Mouse (Mus musculus) heart, postnatal 0 days (tissue): ENCODE measurements around the gene AW011738. TPM values are rescaled to one million over a fixed set of nuclear protein-coding genes. Genes with fewer than 3 reads are reported as not detected.

Experiments used
- ATAC-seq: fragments of 200-750 bp; cut with Nextera tagmentation; 2 replicates; pipeline ENCODE4 v1.8.0; 2017; ENCODE audit warnings: low read depth, moderate number of reproducible peaks, moderate library complexity; ENCODE audit not compliant: insufficient read depth
- DNase-seq: peaks from one replicate; pipeline ENCODE4 v3.0.0-alpha.2; 2016; ENCODE audit warnings: low spot score
- H3K27ac ChIP-seq: fragments of 300-500 bp; sonication (generic); 2 replicates; pipeline ENCODE4 v1.5.1; 2014; ENCODE audit warnings: low read depth, mild to moderate bottlenecking
- H3K27me3 ChIP-seq: fragments of 300-500 bp; sonication (generic); 2 replicates; pipeline ENCODE4 v1.6.1; 2014; ENCODE audit warnings: low read length, mixed read lengths; ENCODE audit not compliant: control insufficient read depth, insufficient read depth
- H3K36me3 ChIP-seq: fragments of 300-500 bp; sonication (generic); replicated peaks from 2 replicates; pipeline ENCODE4 v1.6.1; 2014; ENCODE audit warnings: low read length, mixed read lengths; ENCODE audit not compliant: control insufficient read depth, insufficient read depth
- H3K4me1 ChIP-seq: fragments of 300-500 bp; sonication (generic); 2 replicates; pipeline ENCODE4 v1.6.1; 2014; ENCODE audit warnings: antibody characterized with exemption; ENCODE audit not compliant: control insufficient read depth, insufficient read depth
- H3K4me2 ChIP-seq: fragments of 300-500 bp; sonication (generic); 2 replicates; pipeline ENCODE4 v1.6.1; 2014; ENCODE audit warnings: low read depth, mild to moderate bottlenecking, low read length, moderate library complexity
- H3K4me3 ChIP-seq: fragments of 300-500 bp; sonication (generic); 2 replicates; pipeline ENCODE4 v1.5.1; 2014; ENCODE audit warnings: low read depth, low read length
- H3K9ac ChIP-seq: fragments of 300-500 bp; sonication (generic); replicated peaks from 2 replicates; pipeline ENCODE4 v1.6.1; 2014; ENCODE audit warnings: low read depth, low read length, mixed read lengths
- H3K9me3 ChIP-seq: fragments of 300-500 bp; sonication (generic); replicated peaks from 2 replicates; pipeline ENCODE4 v1.6.1; 2016; ENCODE audit warnings: low read length; ENCODE audit not compliant: control insufficient read depth
- CTCF ChIP-seq: IDR thresholded peaks from 2 replicates; pipeline ENCODE4 v1.5.1; 2016; ENCODE audit warnings: antibody characterized with exemption, control low read depth, low read depth
- EP300 ChIP-seq: IDR thresholded peaks from 2 replicates; pipeline ENCODE4 v1.6.1; 2016; ENCODE audit warnings: antibody characterized with exemption, low read depth
- WGBS: fragments of 180-500 bp; shearing (Covaris S2); extraction: QIAGEN DNeasy Blood & Tissue Kit; methylation state at CpG from one replicate; pipeline ENCODE4 v1.1.7; 2014; 5-methylcytosine and 5-hydroxymethylcytosine counted together
- polyA plus RNA-seq: library from polyadenylated mRNA; unstranded; fragments of >200 nt; fragmentation: Nextera tagmentation; extraction: Ambion mirVana; gene quantifications from 2 replicates; pipeline ENCODE4 v1.2.1, GENCODE M21; 2015
- total RNA-seq: library from RNA; depleted of rRNA; stranded (reverse); fragments of >200 nt; gene quantifications from 2 replicates; pipeline ENCODE4 v1.2.3, GENCODE M21; 2014; ENCODE audit warnings: low replicate concordance

The AW011738 gene
- total and polyA plus RNA-seq, 2 experiments from 2014 or later = 3.4 to 6.0 TPM

DNA sequence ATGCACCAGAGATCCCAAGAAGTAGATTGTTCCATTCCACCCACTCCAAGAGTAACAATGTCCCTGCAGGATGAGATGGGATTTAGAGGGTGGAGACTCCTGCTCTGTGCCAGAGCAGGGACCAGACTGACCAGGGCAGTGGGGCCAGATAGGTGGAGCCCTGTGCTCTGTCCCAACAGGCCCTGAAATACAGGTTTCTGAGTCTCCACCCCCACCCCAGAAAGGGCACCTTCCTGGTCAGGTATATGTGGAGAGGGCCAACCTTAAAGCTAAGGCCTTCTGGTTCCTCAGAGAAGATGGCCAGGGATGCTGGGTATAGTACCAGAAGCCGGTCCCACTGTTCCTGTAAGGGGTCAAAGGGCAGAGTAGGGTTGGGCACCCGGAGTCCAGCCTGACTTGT is 21.2 kb downstream of the AW011738 start:
- no peak for ATAC-seq
- no peak overlapping the region for H3K27ac ChIP-seq
- peaks cover 44% of the 10 kb centered on the region; the same call in 1 of the 2 replicates for H3K36me3 ChIP-seq
- no peak overlapping the region for H3K4me2 ChIP-seq
- TF ChIP-seq EP300 (no peak), CTCF (no peak)
- WGBS = 72% methylated on average over 2 of the region's 2 CpGs
- peaks cover 10% of the 10 kb centered on the region for H3K4me1 ChIP-seq
- no peaks in the 10 kb centered on the region for H3K9me3 ChIP-seq
- no peaks in the 10 kb centered on the region for H3K27me3 ChIP-seq
- DNase-seq = no peak
- H3K4me3 ChIP-seq = no peak overlapping the region
- H3K9ac ChIP-seq = no peak overlapping the region

DNA sequence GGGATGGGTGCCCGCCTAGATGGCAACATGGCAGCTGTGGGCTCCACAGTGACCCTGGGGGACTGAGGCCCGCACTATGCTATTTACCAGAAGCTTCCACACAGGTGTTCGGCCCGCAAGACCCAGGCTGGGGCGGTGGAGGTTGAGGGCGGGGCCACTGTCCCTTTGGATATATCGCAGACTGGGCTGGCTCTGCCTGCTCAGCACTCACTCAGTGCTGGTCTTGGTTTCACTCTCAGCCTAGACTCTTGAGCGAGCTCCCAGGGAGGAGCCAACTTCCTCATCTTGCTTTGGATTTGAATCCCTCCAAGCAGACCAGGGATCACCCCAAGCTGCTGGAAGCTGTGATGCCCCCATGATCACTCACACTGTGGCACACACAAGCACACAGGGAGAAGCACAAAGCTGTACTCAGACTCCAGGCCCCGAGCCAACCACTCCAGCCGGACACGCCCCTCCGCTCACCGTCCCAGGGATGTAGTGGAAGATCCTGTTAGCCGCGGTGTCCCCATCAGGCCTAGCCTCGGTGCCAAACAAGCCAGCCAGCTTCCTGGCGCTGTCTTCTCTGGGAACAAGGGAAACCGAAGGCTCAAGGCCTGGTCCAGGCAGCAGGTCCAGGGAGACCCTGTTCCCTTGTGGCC is 24.8 kb downstream of the AW011738 start:
- TF ChIP-seq CTCF (no peak), EP300 (no peak)
- H3K9ac ChIP-seq = no peak overlapping the region
- peak; percentile 40; the same call in 1 of the 2 replicates for ATAC-seq
- peak overlapping the region; percentile 20; the same call in 1 of the 2 replicates for H3K4me2 ChIP-seq
- peaks cover 9% of the 10 kb centered on the region for H3K4me1 ChIP-seq
- WGBS = 32% methylated on average over 18 of the region's 18 CpGs
- no peaks in the 10 kb centered on the region for H3K27me3 ChIP-seq
- no peak overlapping the region for H3K4me3 ChIP-seq
- no peak overlapping the region for H3K27ac ChIP-seq
- no peak for DNase-seq
- H3K9me3 ChIP-seq = no peaks in the 10 kb centered on the region
- H3K36me3 ChIP-seq = peaks cover 46% of the 10 kb centered on the region

DNA sequence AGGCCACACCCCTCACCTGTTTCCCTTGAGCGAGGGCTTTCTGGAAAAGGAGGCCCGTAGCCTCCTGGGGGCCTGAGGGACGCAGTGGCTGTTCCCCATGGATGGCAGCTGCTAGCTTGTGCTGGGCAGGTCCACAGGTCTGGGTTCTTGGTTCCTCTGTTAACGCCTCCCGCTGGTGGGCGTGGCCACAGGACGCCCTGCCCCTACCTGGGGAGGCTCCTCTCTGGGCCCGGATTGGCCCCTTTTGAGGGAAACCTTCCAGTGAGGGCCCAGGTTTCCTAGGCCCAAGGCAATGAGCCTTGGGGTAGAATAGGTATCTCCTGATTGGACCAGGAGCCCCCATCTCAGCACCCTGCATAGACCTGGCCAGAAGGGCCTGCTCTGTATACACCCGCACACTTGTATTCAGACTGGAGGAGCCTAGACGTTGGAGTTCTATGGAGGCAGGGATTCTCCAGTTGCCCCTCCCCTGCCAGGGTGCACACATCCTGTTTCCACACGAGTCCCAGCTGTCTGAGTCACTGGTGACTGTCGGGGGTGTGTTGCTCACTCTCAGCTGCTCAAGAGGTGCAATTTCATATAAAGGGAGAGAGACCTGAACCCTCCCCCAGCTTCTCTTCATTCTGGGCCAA is 25.4 kb downstream of the AW011738 start:
- Histone ChIP-seq H3K36me3 (peaks cover 40% of the 10 kb centered on the region), H3K27me3 (no peaks in the 10 kb centered on the region), H3K9me3 (no peaks in the 10 kb centered on the region), H3K4me3 (no peak overlapping the region), H3K4me2 (peak overlapping the region; percentile 20; the same call in 1 of the 2 replicates), H3K27ac (no peak overlapping the region), H3K4me1 (peaks cover 11% of the 10 kb centered on the region), H3K9ac (no peak overlapping the region)
- TF ChIP-seq CTCF (no peak), EP300 (no peak)
- 0 out of 2 replicates have a peak, but pooled peaks have one; percentile 3 for ATAC-seq
- WGBS = 32% methylated on average over 12 of the region's 12 CpGs
- DNase-seq = no peak

- no peaks in the 10 kb centered on the region for H3K9me3 ChIP-seq
- H3K27me3 ChIP-seq = no peaks in the 10 kb centered on the region
- H3K4me1 ChIP-seq = peaks cover 6% of the 10 kb centered on the region
- H3K4me3 ChIP-seq = peak overlapping the region; percentile 71
- DNase-seq (no peak), ATAC-seq (no peak)
- peak overlapping the region; percentile 64 for H3K4me2 ChIP-seq
- H3K27ac ChIP-seq = peak overlapping the region; percentile 71
- 10% methylated on average over 17 of the region's 17 CpGs for WGBS
- H3K9ac ChIP-seq = peak overlapping the region; percentile 34
- peaks cover 44% of the 10 kb centered on the region for H3K36me3 ChIP-seq
- TF ChIP-seq CTCF (no peak), EP300 (no peak)
Observed at GRCm38 (mm10) chr4:156234021-156234501, 31.0 kb downstream of the AW011738 start.

DNA sequence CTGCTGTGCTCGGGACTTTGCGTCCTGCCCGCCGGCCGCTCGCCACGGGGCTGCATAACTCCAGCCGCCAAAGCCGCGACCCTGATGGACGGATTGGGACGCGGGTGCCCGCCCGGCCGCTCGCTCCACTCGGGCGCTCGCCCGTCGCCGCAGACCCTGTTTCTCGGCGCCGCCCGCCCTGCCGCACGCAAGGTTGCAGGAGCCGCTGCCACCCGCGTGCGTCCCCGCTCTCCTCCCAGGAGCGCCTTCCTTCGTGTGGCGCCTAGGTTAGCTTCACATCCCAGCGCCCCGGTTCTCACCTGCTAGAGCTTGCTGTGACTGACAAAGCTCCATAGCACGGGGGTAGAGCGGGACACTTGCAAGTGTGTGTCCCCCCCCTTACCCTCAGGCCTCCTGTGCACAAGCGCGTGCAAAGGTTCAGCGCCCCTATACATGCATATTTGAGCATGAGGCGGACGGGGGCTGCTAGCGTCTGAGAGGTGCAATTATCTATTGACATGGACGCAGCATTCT is 31.7 kb downstream of the AW011738 start, which contains the start of gene Plekhn1:
Plekhn1 (minus strand) TSS at position 157 of the 513 bp plus-strand sequence.
- peak; percentile 36 for ATAC-seq
- Histone ChIP-seq H3K9ac (peak within 1 kb of the TSS; percentile 61), H3K27me3 (no peaks in the 10 kb centered on the region), H3K4me1 (peaks cover 6% of the 10 kb centered on the region), H3K9me3 (no peaks in the 10 kb centered on the region), H3K4me2 (peak within 1 kb of the TSS; percentile 64), H3K36me3 (peaks cover 45% of the 10 kb centered on the region), H3K4me3 (peak within 1 kb of the TSS; percentile 75), H3K27ac (peak within 1 kb of the TSS; percentile 83)
- no peak for TF ChIP-seq EP300
- TF ChIP-seq CTCF = no peak
- DNase-seq = no peak
- under 1% methylated on average over 30 of the region's 48 CpGs for WGBS
